Mouse (Mus musculus) kidney, postnatal 0 days (tissue): ENCODE data around the gene Erlin1. TPM values are rescaled to one million over a fixed set of nuclear protein-coding genes. Genes with fewer than 3 reads are reported as not detected.

Experiments
- ATAC-seq: fragments of 200-750 bp; cut with Nextera tagmentation; replicated peaks from 2 replicates; pipeline ENCODE4 v1.8.0; 2017; ENCODE audit warnings: low read depth, moderate number of reproducible peaks, moderate TSS enrichment, moderate library complexity; ENCODE audit not compliant: low FRiP score
- DNase-seq: peaks from one replicate; pipeline ENCODE4 v3.0.0-alpha.2; 2016; ENCODE audit warnings: low spot score
- H3K27ac ChIP-seq: fragments of 300-500 bp; sonication (generic); 2 replicates; pipeline ENCODE4 v1.5.1; 2014; ENCODE audit warnings: mild to moderate bottlenecking
- H3K27me3 ChIP-seq: fragments of 300-500 bp; sonication (generic); 2 replicates; pipeline ENCODE4 v1.6.1; 2014; ENCODE audit warnings: low read length, mixed read lengths; ENCODE audit not compliant: insufficient read depth
- H3K36me3 ChIP-seq: fragments of 300-500 bp; sonication (generic); 2 replicates; pipeline ENCODE4 v1.6.1; 2014; ENCODE audit warnings: low read length, mixed read lengths; ENCODE audit not compliant: insufficient read depth
- H3K4me1 ChIP-seq: fragments of 300-500 bp; sonication (generic); replicated peaks from 2 replicates; pipeline ENCODE4 v1.6.1; 2014; ENCODE audit warnings: antibody characterized with exemption, low read length, mixed read lengths; ENCODE audit not compliant: insufficient read depth
- H3K4me2 ChIP-seq: fragments of 300-500 bp; sonication (generic); 2 replicates; pipeline ENCODE4 v1.6.1; 2014; ENCODE audit warnings: mild to moderate bottlenecking, low read length, moderate library complexity, mixed read lengths
- H3K4me3 ChIP-seq: fragments of 300-500 bp; sonication (generic); replicated peaks from 2 replicates; pipeline ENCODE4 v1.5.1; 2014; ENCODE audit warnings: low read depth, low read length
- H3K9ac ChIP-seq: fragments of 300-500 bp; sonication (generic); 2 replicates; pipeline ENCODE4 v1.6.1; 2014; ENCODE audit warnings: low read depth, low read length
- H3K9me3 ChIP-seq: fragments of 300-500 bp; sonication (generic); replicated peaks from 2 replicates; pipeline ENCODE4 v1.6.1; 2016; ENCODE audit warnings: low read length, inconsistent platforms, mixed read lengths
- CTCF ChIP-seq: IDR thresholded peaks from 2 replicates; pipeline ENCODE4 v1.5.1; 2016; ENCODE audit warnings: antibody characterized with exemption, low read depth, mild to moderate bottlenecking, moderate library complexity
- WGBS: fragments of 180-500 bp; shearing (Covaris S2); extraction: QIAGEN DNeasy Blood & Tissue Kit; methylation state at CpG from one replicate; pipeline ENCODE4 v1.1.7; 2014; 5-methylcytosine and 5-hydroxymethylcytosine counted together
- polyA plus RNA-seq: library from polyadenylated mRNA; unstranded; fragments of >200 nt; fragmentation: Nextera tagmentation; extraction: Ambion mirVana; gene quantifications from 2 replicates; pipeline ENCODE4 v1.2.1, GENCODE M21; 2015

Gene Erlin1
- polyA plus RNA-seq, 1 experiment from 2014 or later = 44.4 TPM

GRCm38 (mm10) chr19:44067323-44068049, 2.1 kb downstream of the Erlin1 start:
- Histone ChIP-seq H3K36me3 (peaks cover 2% of the 10 kb centered on the region; the same call in 1 of the 2 replicates), H3K27me3 (no peaks in the 10 kb centered on the region), H3K9me3 (no peaks in the 10 kb centered on the region), H3K9ac (no peak overlapping the region), H3K4me3 (no peak overlapping the region), H3K27ac (no peak overlapping the region), H3K4me2 (peak overlapping the region; percentile 90), H3K4me1 (no peaks in the 10 kb centered on the region; the same call in 1 of the 2 replicates)
- no peak for TF ChIP-seq CTCF
- peak; percentile 21 for DNase-seq
- no peak for ATAC-seq
- WGBS = 45% methylated on average over 9 of the region's 9 CpGs

- TF ChIP-seq CTCF = no peak
- Histone ChIP-seq H3K9ac (no peak overlapping the region), H3K4me2 (no peak overlapping the region), H3K9me3 (no peaks in the 10 kb centered on the region), H3K27me3 (no peaks in the 10 kb centered on the region), H3K36me3 (peaks cover 13% of the 10 kb centered on the region; the same call in 1 of the 2 replicates), H3K27ac (0 out of 2 replicates have a peak overlapping the region, but pooled peaks have one; percentile 8), H3K4me1 (no peaks in the 10 kb centered on the region; the same call in 1 of the 2 replicates), H3K4me3 (no peak overlapping the region)
- no peak for ATAC-seq
- no peak for DNase-seq
- WGBS = 95% methylated on average over 2 of the region's 2 CpGs
These were observed 4.9 kb downstream of the Erlin1 start for GRCm38 (mm10) chr19:44064734-44065133.

- no peak for TF ChIP-seq CTCF
- H3K4me2 ChIP-seq = no peak overlapping the region
- peak; percentile 9 for DNase-seq
- no peaks in the 10 kb centered on the region; the same call in 1 of the 2 replicates for H3K4me1 ChIP-seq
- H3K27me3 ChIP-seq = no peaks in the 10 kb centered on the region
- ATAC-seq = no peak; the same call in 1 of the 2 replicates
- H3K36me3 ChIP-seq = peaks cover 18% of the 10 kb centered on the region
- WGBS = 71% methylated on average over 7 of the region's 7 CpGs
- H3K9ac ChIP-seq = no peak overlapping the region
- H3K27ac ChIP-seq = no peak overlapping the region
- no peak overlapping the region for H3K4me3 ChIP-seq
- H3K9me3 ChIP-seq = no peaks in the 10 kb centered on the region
These were observed 5.8 kb downstream of the Erlin1 start for GRCm38 (mm10) chr19:44063773-44064172.

- Histone ChIP-seq H3K27me3 (no peaks in the 10 kb centered on the region), H3K4me1 (no peaks in the 10 kb centered on the region), H3K27ac (no peak overlapping the region), H3K9me3 (no peaks in the 10 kb centered on the region), H3K36me3 (peaks cover 18% of the 10 kb centered on the region), H3K4me3 (no peak overlapping the region), H3K4me2 (no peak overlapping the region), H3K9ac (no peak overlapping the region)
- no peak for TF ChIP-seq CTCF
- WGBS = 86% methylated on average over 3 of the region's 3 CpGs
- no peak for DNase-seq
- no peak for ATAC-seq
These were observed 9.4 kb downstream of the Erlin1 start for GRCm38 (mm10) chr19:44060226-44060625.

- TF ChIP-seq CTCF = no peak
- 77% methylated on average over 4 of the region's 4 CpGs for WGBS
These were observed 14.3 kb downstream of the Erlin1 start for GRCm38 (mm10) chr19:44055173-44055826.

GRCm38 (mm10) chr19:44050388-44050787, 19.2 kb downstream of the Erlin1 start:
- no peak for DNase-seq
- WGBS = 80% methylated on average over 4 of the region's 4 CpGs
- no peak for ATAC-seq
- Histone ChIP-seq H3K27ac (no peak overlapping the region), H3K27me3 (no peaks in the 10 kb centered on the region), H3K4me1 (no peaks in the 10 kb centered on the region), H3K36me3 (peaks cover 14% of the 10 kb centered on the region; the same call in 1 of the 2 replicates), H3K4me2 (no peak overlapping the region), H3K4me3 (no peak overlapping the region), H3K9me3 (no peaks in the 10 kb centered on the region), H3K9ac (no peak overlapping the region)
- no peak for TF ChIP-seq CTCF

More at GRCm38 (mm10) chr19:44055173-44055826, 14.3 kb downstream of the Erlin1 start:
- Histone ChIP-seq H3K27me3 (no peaks in the 10 kb centered on the region), H3K9me3 (no peaks in the 10 kb centered on the region), H3K4me3 (no peak overlapping the region), H3K9ac (no peak overlapping the region), H3K36me3 (peaks cover 13% of the 10 kb centered on the region), H3K4me1 (no peaks in the 10 kb centered on the region), H3K4me2 (no peak overlapping the region), H3K27ac (no peak overlapping the region)
- ATAC-seq = no peak
- DNase-seq = no peak
